Mouse (Mus musculus) liver, adult 2 months (tissue): Measurements from ENCODE around the gene Cox20.

ENCODE experiments used
- CTCF ChIP-seq: fragments of 200-500 bp; IDR thresholded peaks from 2 replicates; pipeline ENCODE4 v1.5.1; 2011; ENCODE audit warnings: low read depth, low read length, control low read depth
- POLR2A ChIP-seq: fragments of 200-500 bp; IDR thresholded peaks from 2 replicates; pipeline ENCODE4 v1.6.1; 2011; ENCODE audit warnings: low read length, control low read depth; ENCODE audit not compliant: insufficient read depth; ENCODE audit errors: extremely low read depth

GRCm38 (mm10) chr1:178321730-178322357 is 2.9 kb downstream of the Cox20 start:
- TF ChIP-seq CTCF (no peak), POLR2A (no peak)
